Mouse (Mus musculus): ENCODE data around the gene Pgm2l1. TPM values are rescaled to one million over a fixed set of nuclear protein-coding genes. Genes with fewer than 3 reads are reported as not detected.

Pgm2l1 gene
- polyA plus RNA-seq, 1 experiment from 2014 or later: 3.1 TPM

GRCm38 (mm10) chr7:100201191-100201590 lies 26.0 kb upstream of the Pgm2l1 start:
- Histone ChIP-seq H3K9ac (no peak overlapping the region), H3K4me1 (peaks cover 8% of the 10 kb centered on the region; the same call in 1 of the 2 replicates), H3K4me3 (no peak overlapping the region), H3K27me3 (no peaks in the 10 kb centered on the region), H3K36me3 (no peaks in the 10 kb centered on the region), H3K27ac (0 out of 2 replicates have a peak overlapping the region, but pooled peaks have one; percentile 43), H3K9me3 (no peaks in the 10 kb centered on the region), H3K4me2 (no peak overlapping the region)
- 49% methylated on average over 3 of the region's 3 CpGs for WGBS
- ATAC-seq (ENCODE audit: insufficient number of reproducible peaks, low FRiP score, low TSS enrichment, low read depth): no peak

GRCm38 (mm10) chr7:100203616-100204015 lies 23.6 kb upstream of the Pgm2l1 start:
- Histone ChIP-seq H3K9ac (no peak overlapping the region), H3K9me3 (no peaks in the 10 kb centered on the region), H3K36me3 (no peaks in the 10 kb centered on the region), H3K27ac (no peak overlapping the region), H3K4me2 (no peak overlapping the region), H3K27me3 (no peaks in the 10 kb centered on the region), H3K4me1 (peaks cover 8% of the 10 kb centered on the region; the same call in 1 of the 2 replicates), H3K4me3 (no peak overlapping the region)
- no peak for ATAC-seq (ENCODE audit: insufficient number of reproducible peaks, low FRiP score, low TSS enrichment, low read depth)
- 50% methylated on average over 3 of the region's 3 CpGs for WGBS

DNA sequence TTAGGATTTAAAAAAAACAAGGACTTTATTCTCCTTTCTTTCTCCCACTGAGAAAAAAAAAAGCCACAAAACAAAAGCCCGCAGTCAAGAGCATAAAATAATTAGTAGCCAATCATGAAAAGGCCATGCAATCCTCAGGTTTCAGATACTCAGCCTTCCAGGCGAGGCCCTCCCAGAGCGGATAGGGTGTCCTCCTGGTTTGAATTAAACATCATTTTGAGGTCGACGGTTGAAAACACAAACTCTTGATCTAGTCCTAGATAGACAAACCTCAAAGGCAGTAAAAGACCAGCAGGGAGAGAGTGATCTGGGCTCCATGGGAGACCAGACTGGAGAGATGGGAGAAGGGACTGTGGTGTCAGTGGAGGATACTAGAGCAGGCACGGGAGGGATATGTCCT lies 22.3 kb upstream of the Pgm2l1 start:
- H3K4me2 ChIP-seq: no peak overlapping the region
- ATAC-seq (ENCODE audit: insufficient number of reproducible peaks, low FRiP score, low TSS enrichment, low read depth): no peak
- H3K4me1 ChIP-seq: peaks cover 8% of the 10 kb centered on the region; the same call in 1 of the 2 replicates
- no peak overlapping the region for H3K9ac ChIP-seq
- no peak overlapping the region for H3K27ac ChIP-seq
- WGBS: 41% methylated on average over 6 of the region's 6 CpGs
- no peak overlapping the region for H3K4me3 ChIP-seq
- no peaks in the 10 kb centered on the region for H3K27me3 ChIP-seq
- H3K36me3 ChIP-seq: no peaks in the 10 kb centered on the region
- no peaks in the 10 kb centered on the region for H3K9me3 ChIP-seq

GRCm38 (mm10) chr7:100206144-100206543 lies 21.1 kb upstream of the Pgm2l1 start:
- WGBS: 86% methylated on average over 2 of the region's 2 CpGs
- H3K9ac ChIP-seq: no peak overlapping the region
- peaks cover 8% of the 10 kb centered on the region; the same call in 1 of the 2 replicates for H3K4me1 ChIP-seq
- H3K36me3 ChIP-seq: no peaks in the 10 kb centered on the region
- no peak overlapping the region for H3K4me2 ChIP-seq
- H3K9me3 ChIP-seq: no peaks in the 10 kb centered on the region
- H3K4me3 ChIP-seq: no peak overlapping the region
- no peaks in the 10 kb centered on the region for H3K27me3 ChIP-seq
- no peak overlapping the region for H3K27ac ChIP-seq
- no peak for ATAC-seq (ENCODE audit: insufficient number of reproducible peaks, low FRiP score, low TSS enrichment, low read depth)

- no peak for ATAC-seq (ENCODE audit: insufficient number of reproducible peaks, low FRiP score, low TSS enrichment, low read depth)
Measured at GRCm38 (mm10) chr7:100207886-100208285, 19.3 kb upstream of the Pgm2l1 start.

DNA sequence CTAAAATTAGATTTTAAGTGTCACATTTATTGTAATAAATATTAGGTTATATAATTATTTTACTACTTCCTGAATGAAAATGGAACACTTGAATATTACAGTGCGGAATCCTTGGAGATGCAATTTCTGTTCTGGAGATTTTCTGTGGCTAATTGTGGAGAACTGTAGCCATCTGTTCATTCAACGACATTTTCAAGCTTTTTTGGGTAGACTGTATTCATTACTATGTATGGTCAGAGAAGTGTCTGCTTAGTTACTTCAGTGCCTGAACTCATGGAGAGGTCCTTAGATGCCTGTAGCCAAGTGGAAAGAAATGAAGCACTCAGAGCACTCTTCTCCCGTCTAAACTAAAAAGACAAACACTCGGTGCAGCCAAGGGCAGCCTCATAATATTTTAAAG lies 12.9 kb upstream of the Pgm2l1 start:
- Histone ChIP-seq H3K9me3 (no peaks in the 10 kb centered on the region), H3K36me3 (no peaks in the 10 kb centered on the region), H3K4me3 (no peak overlapping the region), H3K4me2 (no peak overlapping the region), H3K4me1 (peaks cover 10% of the 10 kb centered on the region; the same call in 1 of the 2 replicates), H3K9ac (no peak overlapping the region), H3K27me3 (no peaks in the 10 kb centered on the region), H3K27ac (no peak overlapping the region)
- no peak for ATAC-seq (ENCODE audit: insufficient number of reproducible peaks, low FRiP score, low TSS enrichment, low read depth)
- 59% methylated on average over 4 of the region's 4 CpGs for WGBS

More at GRCm38 (mm10) chr7:100207886-100208285, 19.3 kb upstream of the Pgm2l1 start:
- no peak overlapping the region for H3K9ac ChIP-seq
- H3K4me2 ChIP-seq: no peak overlapping the region
- 0 out of 2 replicates have a peak, but pooled peaks cover 2% of the 10 kb centered on the region for H3K4me1 ChIP-seq
- H3K9me3 ChIP-seq: no peaks in the 10 kb centered on the region
- no peak overlapping the region for H3K4me3 ChIP-seq
- no peaks in the 10 kb centered on the region for H3K27me3 ChIP-seq
- no peak overlapping the region for H3K27ac ChIP-seq
- no peaks in the 10 kb centered on the region for H3K36me3 ChIP-seq

DNA sequence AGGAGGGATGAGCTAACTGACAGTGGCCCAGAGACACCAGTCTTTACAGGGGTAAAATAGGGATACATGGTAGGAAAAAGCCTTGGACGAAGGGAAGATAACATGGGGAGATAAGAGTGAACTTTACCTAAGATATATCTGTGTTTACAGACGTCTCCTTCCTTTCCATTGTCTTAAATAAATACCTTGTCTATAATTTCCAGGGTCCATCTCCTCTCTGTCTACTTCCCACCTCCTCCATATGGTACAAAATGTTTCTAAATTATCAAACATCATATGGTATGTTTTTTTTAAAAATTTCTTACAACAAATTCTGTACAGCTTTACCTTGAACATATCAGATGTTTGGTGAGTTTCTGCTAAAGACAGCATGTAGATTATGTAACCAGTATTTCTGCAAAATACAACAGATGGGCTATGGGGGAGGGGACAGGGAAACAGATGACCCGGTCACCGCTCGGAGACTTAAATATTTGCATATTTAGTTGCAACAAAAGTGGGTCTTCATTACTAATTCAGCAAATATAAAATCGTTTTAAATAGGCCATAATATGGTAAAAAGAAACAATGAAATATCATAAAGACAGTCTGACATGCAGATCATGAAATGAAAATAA lies 12.0 kb upstream of the Pgm2l1 start:
- Histone ChIP-seq H3K9me3 (no peaks in the 10 kb centered on the region), H3K4me2 (no peak overlapping the region), H3K27ac (no peak overlapping the region), H3K27me3 (no peaks in the 10 kb centered on the region), H3K36me3 (no peaks in the 10 kb centered on the region), H3K9ac (no peak overlapping the region), H3K4me1 (peaks cover 10% of the 10 kb centered on the region; the same call in 1 of the 2 replicates), H3K4me3 (no peak overlapping the region)
- WGBS: 72% methylated on average over 6 of the region's 6 CpGs
- ATAC-seq (ENCODE audit: insufficient number of reproducible peaks, low FRiP score, low TSS enrichment, low read depth): no peak

GRCm38 (mm10) chr7:100215976-100216375 lies 11.2 kb upstream of the Pgm2l1 start:
- no peak for ATAC-seq (ENCODE audit: insufficient number of reproducible peaks, low FRiP score, low TSS enrichment, low read depth)
- H3K27me3 ChIP-seq: no peaks in the 10 kb centered on the region
- WGBS: 72% methylated on average over 10 of the region's 10 CpGs
- no peak overlapping the region for H3K4me3 ChIP-seq
- H3K36me3 ChIP-seq: no peaks in the 10 kb centered on the region
- no peak overlapping the region for H3K9ac ChIP-seq
- H3K4me1 ChIP-seq: peaks cover 10% of the 10 kb centered on the region; the same call in 1 of the 2 replicates
- no peak overlapping the region for H3K27ac ChIP-seq
- no peak overlapping the region for H3K4me2 ChIP-seq
- H3K9me3 ChIP-seq: no peaks in the 10 kb centered on the region

GRCm38 (mm10) chr7:100216601-100217565 lies 10.3 kb upstream of the Pgm2l1 start:
- no peak for ATAC-seq (ENCODE audit: insufficient number of reproducible peaks, low FRiP score, low TSS enrichment, low read depth)
- Histone ChIP-seq H3K9me3 (no peaks in the 10 kb centered on the region), H3K4me3 (no peak overlapping the region), H3K27ac (no peak overlapping the region), H3K36me3 (no peaks in the 10 kb centered on the region), H3K9ac (no peak overlapping the region), H3K4me2 (no peak overlapping the region), H3K27me3 (no peaks in the 10 kb centered on the region), H3K4me1 (peaks cover 10% of the 10 kb centered on the region; the same call in 1 of the 2 replicates)
- WGBS: 71% methylated on average over 9 of the region's 9 CpGs

DNA sequence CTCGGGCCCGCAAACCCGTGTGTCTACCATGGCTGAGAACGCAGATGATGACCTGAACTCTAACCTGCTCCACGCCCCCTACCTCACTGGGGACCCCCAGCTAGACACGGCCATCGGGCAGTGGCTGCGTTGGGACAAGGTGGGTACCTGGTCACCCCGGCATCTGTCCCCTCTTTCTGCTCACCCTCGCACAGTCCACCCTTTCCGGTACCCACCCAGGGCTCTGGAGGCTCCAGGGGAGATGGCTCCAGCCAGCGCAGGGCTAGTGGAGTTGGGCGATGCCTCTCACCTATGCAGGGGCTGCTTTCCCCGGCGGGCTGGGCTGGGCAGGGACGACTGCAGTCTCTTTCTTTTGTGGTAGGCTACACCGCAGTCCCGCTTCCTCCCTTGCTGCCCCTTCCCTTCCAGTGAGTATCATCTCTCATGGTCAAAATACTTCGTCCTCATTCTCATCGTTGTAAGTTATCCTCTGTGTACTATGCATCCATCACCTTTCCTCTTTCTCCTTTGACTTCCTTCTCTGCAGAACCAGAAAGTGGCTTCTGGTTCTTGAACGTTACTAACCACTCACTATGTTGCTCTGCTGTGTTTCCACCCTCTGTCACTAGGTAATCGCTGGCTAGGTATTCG lies 817 bp downstream of the Pgm2l1 start:
- peak; percentile 24; the same call in 1 of the 2 replicates for ATAC-seq (ENCODE audit: insufficient number of reproducible peaks, low FRiP score, low TSS enrichment, low read depth)
- Histone ChIP-seq H3K4me2 (peak overlapping the region; percentile 97), H3K36me3 (no peaks in the 10 kb centered on the region), H3K4me1 (peaks cover 8% of the 10 kb centered on the region; the same call in 1 of the 2 replicates), H3K27me3 (no peaks in the 10 kb centered on the region), H3K9ac (peak overlapping the region; percentile 56), H3K9me3 (no peaks in the 10 kb centered on the region), H3K4me3 (peak overlapping the region; percentile 66), H3K27ac (peak overlapping the region; percentile 83)
- WGBS: under 1% methylated on average over 23 of the region's 23 CpGs

- WGBS: 67% methylated on average over 3 of the region's 3 CpGs
- H3K27ac ChIP-seq: no peak overlapping the region
- H3K4me2 ChIP-seq: no peak overlapping the region
- H3K4me3 ChIP-seq: no peak overlapping the region
- H3K9ac ChIP-seq: no peak overlapping the region
- H3K4me1 ChIP-seq: peaks cover 8% of the 10 kb centered on the region; the same call in 1 of the 2 replicates
- no peaks in the 10 kb centered on the region for H3K27me3 ChIP-seq
- no peaks in the 10 kb centered on the region for H3K36me3 ChIP-seq
- no peaks in the 10 kb centered on the region for H3K9me3 ChIP-seq
- ATAC-seq (ENCODE audit: insufficient number of reproducible peaks, low FRiP score, low TSS enrichment, low read depth): no peak
Measured at GRCm38 (mm10) chr7:100228957-100229356, 1.8 kb downstream of the Pgm2l1 start.

Measured in limb, embryonic 15.5 days (tissue).